Mouse (Mus musculus) intestine, embryonic 14.5 days (tissue): ENCODE measurements around the gene Fance. TPM values are rescaled to one million over a fixed set of nuclear protein-coding genes. Genes with fewer than 3 reads are reported as not detected.
"Not testable (repeated sequence)": the region's sequence is repeated elsewhere in the genome, so short reads cannot be mapped to it uniquely, and the experiment has no call there.

Source experiments
- ATAC-seq: fragments of 200-750 bp; cut with Nextera tagmentation; replicated peaks from 2 replicates; pipeline ENCODE4 v1.8.0; 2017; ENCODE audit warnings: low read depth, moderate number of reproducible peaks, moderate TSS enrichment, moderate library complexity; ENCODE audit not compliant: low FRiP score, low TSS enrichment
- DNase-seq: peaks from one replicate; pipeline ENCODE4 v3.0.0-alpha.2; 2018; ENCODE audit warnings: low spot score
- H3K27ac ChIP-seq: fragments of 300-500 bp; sonication (generic); 2 replicates; pipeline ENCODE4 v1.5.1; 2014; ENCODE audit warnings: low read depth, mild to moderate bottlenecking, control low read depth
- H3K27me3 ChIP-seq: fragments of 300-500 bp; sonication (generic); replicated peaks from 2 replicates; pipeline ENCODE4 v1.6.1; 2014; ENCODE audit warnings: low read length, control low read depth; ENCODE audit not compliant: control insufficient read depth, insufficient read depth
- H3K36me3 ChIP-seq: fragments of 300-500 bp; sonication (generic); 2 replicates; pipeline ENCODE4 v1.6.1; 2014; ENCODE audit warnings: low read length, control low read depth; ENCODE audit not compliant: control insufficient read depth, insufficient read depth
- H3K4me1 ChIP-seq: fragments of 300-500 bp; sonication (generic); replicated peaks from 2 replicates; pipeline ENCODE4 v1.6.1; 2014; ENCODE audit warnings: low read length, control low read depth, mixed read lengths; ENCODE audit not compliant: control insufficient read depth, insufficient read depth
- H3K4me2 ChIP-seq: fragments of 300-500 bp; sonication (generic); 2 replicates; pipeline ENCODE4 v1.6.1; 2014; ENCODE audit warnings: low read length
- H3K4me3 ChIP-seq: fragments of 300-500 bp; sonication (generic); 2 replicates; pipeline ENCODE4 v1.5.1; 2014; ENCODE audit warnings: low read depth, low read length, control low read depth, mixed read lengths
- H3K9ac ChIP-seq: fragments of 300-500 bp; sonication (generic); 2 replicates; pipeline ENCODE4 v1.6.1; 2014; ENCODE audit warnings: mild to moderate bottlenecking, low read length
- H3K9me3 ChIP-seq: fragments of 300-500 bp; sonication (generic); 2 replicates; pipeline ENCODE4 v1.6.1; 2016; ENCODE audit warnings: low read length, control low read depth; ENCODE audit not compliant: control insufficient read depth
- WGBS: fragments of 180-500 bp; shearing (Covaris S2); extraction: QIAGEN DNeasy Blood & Tissue Kit; methylation state at CpG from one replicate; pipeline ENCODE4 v1.1.7; 2014; 5-methylcytosine and 5-hydroxymethylcytosine counted together
- polyA plus RNA-seq: library from polyadenylated mRNA; unstranded; fragments of >200 nt; fragmentation: Nextera tagmentation; extraction: Ambion mirVana; gene quantifications from 2 replicates; pipeline ENCODE4 v1.2.1, GENCODE M21; 2014

The Fance gene
- polyA plus RNA-seq, 1 experiment from 2014 or later: 33.7 TPM

DNA sequence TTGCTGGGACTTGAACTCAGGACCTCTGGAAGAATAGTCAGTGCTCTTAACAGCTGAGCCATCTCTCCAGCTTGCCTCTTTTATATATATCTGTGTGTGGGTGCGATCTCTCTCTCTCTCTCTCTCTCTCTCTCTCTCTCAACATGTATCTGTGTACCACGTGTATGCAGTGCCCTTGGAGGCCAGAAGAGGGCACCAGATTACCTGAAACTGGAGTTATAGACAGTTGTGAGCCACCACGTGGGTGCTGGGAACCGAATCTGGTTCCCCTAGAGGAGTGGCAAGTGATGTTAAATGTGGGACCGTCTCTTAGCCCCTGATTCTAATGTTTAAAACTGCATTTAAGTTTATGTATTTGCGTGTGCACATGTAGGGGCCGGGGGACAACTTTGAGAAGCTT, 11.1 kb downstream of the Fance start:
- H3K36me3 ChIP-seq: peaks cover 46% of the 10 kb centered on the region
- WGBS: 95% methylated on average over 7 of the region's 7 CpGs
- H3K27me3 ChIP-seq, H3K9ac ChIP-seq, H3K9me3 ChIP-seq, H3K4me2 ChIP-seq, ATAC-seq, H3K27ac ChIP-seq, DNase-seq, H3K4me3 ChIP-seq: not testable (repeated sequence)
- H3K4me1 ChIP-seq: peaks cover 12% of the 10 kb centered on the region

DNA sequence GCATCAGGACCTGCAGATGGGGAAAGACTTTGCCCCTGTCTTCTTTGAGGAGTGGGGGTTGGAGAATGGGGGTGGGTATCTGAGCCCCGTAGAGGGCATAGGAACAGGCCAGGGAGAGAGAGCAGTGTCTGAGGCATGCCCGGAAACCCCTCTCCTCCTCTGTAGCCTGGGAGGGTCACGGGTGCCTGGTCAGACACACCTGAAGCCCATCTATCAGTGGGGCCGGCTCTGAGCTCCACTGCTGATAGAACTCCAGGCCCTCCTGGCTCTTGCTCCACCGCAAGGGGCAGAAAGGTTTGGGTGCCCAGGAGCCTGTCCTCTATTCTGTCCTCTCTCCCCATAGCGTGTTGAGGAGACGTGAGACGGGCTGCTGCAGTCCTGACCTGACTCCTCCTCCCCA, 12.4 kb downstream of the Fance start:
- ATAC-seq (no peak), DNase-seq (no peak)
- 83% methylated on average over 7 of the region's 8 CpGs for WGBS
- Histone ChIP-seq H3K9ac (no peak overlapping the region), H3K4me1 (peaks cover 21% of the 10 kb centered on the region), H3K9me3 (no peaks in the 10 kb centered on the region), H3K36me3 (peaks cover 43% of the 10 kb centered on the region), H3K4me3 (no peak overlapping the region), H3K27me3 (no peaks in the 10 kb centered on the region), H3K4me2 (no peak overlapping the region), H3K27ac (no peak overlapping the region)

DNA sequence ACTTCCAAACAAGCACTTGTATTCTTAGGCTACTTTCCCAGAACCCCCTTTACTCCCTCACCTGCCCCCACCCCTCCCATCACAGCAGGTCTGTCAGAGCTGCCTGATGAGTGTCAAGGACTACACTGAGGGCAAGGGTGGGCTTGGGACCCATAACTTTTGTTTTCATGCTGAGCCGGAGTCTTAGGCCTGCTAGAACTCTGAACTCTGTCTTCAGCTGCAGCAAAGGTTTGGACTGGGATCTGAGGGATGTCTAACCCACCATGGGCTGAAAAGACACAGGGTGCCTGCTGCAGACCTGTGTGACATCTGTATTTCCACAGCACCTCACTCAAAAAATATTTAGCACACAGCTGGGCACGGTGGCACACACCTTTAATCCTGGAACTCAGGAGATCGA, 13.6 kb downstream of the Fance start:
- no peak overlapping the region for H3K9ac ChIP-seq

DNA sequence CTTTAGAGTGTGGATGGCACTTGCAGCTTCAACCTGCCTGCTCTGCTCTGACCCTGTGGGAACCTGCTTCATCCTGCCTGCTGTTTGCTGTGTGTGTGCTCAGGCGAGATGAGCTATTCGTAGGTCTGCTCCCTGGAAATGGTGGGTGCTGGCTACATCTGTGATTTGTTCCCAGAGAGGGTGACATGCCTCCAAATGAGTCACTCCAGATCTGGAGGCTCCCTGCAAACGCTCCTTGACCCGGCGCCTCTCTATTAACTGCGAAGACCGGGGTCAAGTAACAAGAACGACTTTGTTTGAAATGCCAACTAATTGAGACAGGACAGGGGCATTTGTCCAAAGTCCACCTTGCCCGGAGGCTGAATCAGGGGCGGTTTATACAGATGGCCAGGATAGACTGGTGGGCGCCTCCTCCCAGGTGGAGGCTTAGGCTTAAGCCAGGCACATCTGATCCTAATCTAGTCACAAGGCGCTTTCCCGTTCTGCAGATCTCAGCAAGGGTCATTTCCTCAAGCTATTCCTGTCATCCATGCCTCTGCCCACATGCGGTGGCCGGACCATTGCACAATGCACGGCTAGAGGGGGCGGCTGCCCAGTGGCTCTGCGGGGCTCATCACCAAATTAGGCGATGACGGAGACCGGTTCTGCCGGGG, 14.5 kb downstream of the Fance start:
- Histone ChIP-seq H3K36me3 (peaks cover 46% of the 10 kb centered on the region), H3K9ac (peak overlapping the region; percentile 55), H3K27ac (peak overlapping the region; percentile 95), H3K27me3 (no peaks in the 10 kb centered on the region), H3K4me1 (peaks cover 30% of the 10 kb centered on the region), H3K4me2 (peak overlapping the region; percentile 64), H3K9me3 (no peaks in the 10 kb centered on the region), H3K4me3 (peak overlapping the region; percentile 98)
- DNase-seq: no peak
- peak; percentile 14 for ATAC-seq
- 3% methylated on average over 22 of the region's 22 CpGs for WGBS

More for the DNA sequence above, 13.6 kb downstream of the Fance start:
- H3K27me3 ChIP-seq: no peaks in the 10 kb centered on the region
- peaks cover 25% of the 10 kb centered on the region for H3K4me1 ChIP-seq
- no peak overlapping the region for H3K4me2 ChIP-seq
- peak overlapping the region; percentile 95 for H3K27ac ChIP-seq
- WGBS: 79% methylated on average over 3 of the region's 3 CpGs
- no peak overlapping the region for H3K4me3 ChIP-seq
- no peak for ATAC-seq
- no peak for DNase-seq
- peaks cover 45% of the 10 kb centered on the region for H3K36me3 ChIP-seq
- no peaks in the 10 kb centered on the region for H3K9me3 ChIP-seq

DNA sequence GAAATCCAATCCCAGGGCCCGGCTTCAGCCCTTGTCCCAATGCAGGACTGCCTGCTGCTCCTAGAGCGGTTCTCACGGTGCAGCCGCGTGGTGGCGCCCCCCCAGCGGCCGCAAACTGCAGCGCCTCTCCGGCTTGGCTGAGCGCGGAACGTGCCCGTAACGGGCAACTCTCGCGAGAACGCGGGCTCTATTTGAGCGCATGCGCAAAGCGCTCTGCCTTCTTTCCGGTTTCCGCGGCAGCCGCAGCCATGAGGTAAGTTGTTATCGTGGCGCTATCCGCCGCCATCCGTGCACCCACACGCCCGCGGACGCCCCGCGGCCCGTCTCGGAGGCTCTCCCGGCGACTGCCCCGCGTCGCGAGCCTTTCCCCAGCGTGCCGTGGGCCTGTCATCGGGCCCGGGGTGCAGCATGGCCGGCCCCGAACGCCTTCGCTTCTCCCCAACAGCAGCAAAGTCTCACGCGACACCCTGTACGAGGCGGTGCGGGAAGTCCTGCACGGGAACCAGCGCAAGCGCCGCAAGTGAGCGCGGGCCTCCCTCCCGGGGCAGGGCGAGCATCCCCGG, 15.1 kb downstream of the Fance start, which contains the start of gene Rpl10a:
Rpl10a (plus strand) TSS at position 106 of the 563 bp plus-strand sequence.
- H3K36me3 ChIP-seq: peaks cover 47% of the 10 kb centered on the region
- peak; percentile 98 for DNase-seq
- peak within 1 kb of the TSS; percentile 100 for H3K9ac ChIP-seq
- peak; percentile 79 for ATAC-seq
- WGBS: under 1% methylated on average over 62 of the region's 67 CpGs
- H3K27ac ChIP-seq: peak within 1 kb of the TSS; percentile 95
- H3K4me2 ChIP-seq: peak within 1 kb of the TSS; percentile 98
- peaks cover 37% of the 10 kb centered on the region for H3K4me1 ChIP-seq
- H3K27me3 ChIP-seq: no peaks in the 10 kb centered on the region
- peak within 1 kb of the TSS; percentile 98 for H3K4me3 ChIP-seq
- no peaks in the 10 kb centered on the region for H3K9me3 ChIP-seq

DNA sequence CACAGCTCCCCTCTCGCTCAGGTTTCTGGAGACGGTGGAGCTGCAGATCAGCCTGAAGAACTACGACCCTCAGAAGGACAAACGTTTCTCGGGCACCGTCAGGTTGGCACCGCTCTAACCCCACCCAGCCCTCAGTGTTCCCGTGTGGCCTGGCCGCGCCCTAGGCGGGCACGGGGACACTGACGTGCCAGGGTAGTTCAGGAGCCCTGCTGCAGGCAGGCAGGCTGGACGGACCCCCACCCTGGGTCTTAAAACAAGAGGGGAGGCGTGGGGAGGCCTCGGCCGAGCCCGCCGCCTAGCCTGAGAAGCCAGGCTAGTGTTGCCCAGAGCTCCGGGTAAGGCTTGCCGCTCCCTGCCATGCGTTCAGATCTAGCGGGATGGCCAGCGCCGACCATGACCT, 15.6 kb downstream of the Fance start:
- H3K4me1 ChIP-seq: peaks cover 40% of the 10 kb centered on the region
- WGBS: under 1% methylated on average over 25 of the region's 25 CpGs
- DNase-seq: peak; percentile 76
- H3K27ac ChIP-seq: peak overlapping the region; percentile 95
- H3K4me2 ChIP-seq: peak overlapping the region; percentile 98
- peak overlapping the region; percentile 100 for H3K9ac ChIP-seq
- no peaks in the 10 kb centered on the region for H3K27me3 ChIP-seq
- ATAC-seq: no peak
- H3K9me3 ChIP-seq: no peaks in the 10 kb centered on the region
- H3K4me3 ChIP-seq: peak overlapping the region; percentile 98
- H3K36me3 ChIP-seq: peaks cover 47% of the 10 kb centered on the region

DNA sequence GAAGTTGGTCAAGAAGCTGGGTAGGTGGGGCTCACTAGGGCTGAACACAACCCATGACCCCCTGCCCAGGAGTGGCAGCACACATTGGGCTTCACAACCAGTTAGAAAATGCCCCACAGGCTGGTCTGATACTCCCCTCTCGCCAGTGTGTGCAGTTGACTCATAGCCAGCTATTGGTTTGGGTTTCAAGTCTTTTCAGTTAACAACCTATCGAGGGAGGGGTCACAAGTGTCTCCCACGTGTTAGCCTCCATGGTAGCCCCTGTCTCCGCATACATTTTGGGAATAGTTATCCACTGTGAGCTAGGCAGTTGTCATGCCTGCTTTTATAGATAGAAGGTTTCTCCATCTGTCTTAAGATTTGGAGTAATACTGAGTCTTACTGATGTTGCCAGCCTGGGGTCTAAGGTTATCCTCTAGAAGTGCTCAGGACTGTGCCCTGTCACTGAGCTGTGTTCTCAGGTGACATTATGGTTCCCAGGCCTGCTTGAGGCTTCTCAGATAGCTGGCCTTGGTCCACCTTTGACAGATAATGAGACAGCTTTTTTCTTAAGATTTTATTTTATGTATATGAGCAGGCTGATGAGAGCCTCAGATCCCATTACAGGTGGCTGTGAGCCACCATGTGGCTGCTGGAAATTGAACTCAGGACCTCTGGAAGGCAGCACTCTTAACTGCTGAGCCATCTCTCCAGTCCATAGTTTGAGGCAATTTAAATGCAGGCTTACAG, 16.3 kb downstream of the Fance start:
- peaks cover 43% of the 10 kb centered on the region for H3K4me1 ChIP-seq
- no peak for ATAC-seq
- WGBS: 8% methylated on average over 4 of the region's 4 CpGs

DNA sequence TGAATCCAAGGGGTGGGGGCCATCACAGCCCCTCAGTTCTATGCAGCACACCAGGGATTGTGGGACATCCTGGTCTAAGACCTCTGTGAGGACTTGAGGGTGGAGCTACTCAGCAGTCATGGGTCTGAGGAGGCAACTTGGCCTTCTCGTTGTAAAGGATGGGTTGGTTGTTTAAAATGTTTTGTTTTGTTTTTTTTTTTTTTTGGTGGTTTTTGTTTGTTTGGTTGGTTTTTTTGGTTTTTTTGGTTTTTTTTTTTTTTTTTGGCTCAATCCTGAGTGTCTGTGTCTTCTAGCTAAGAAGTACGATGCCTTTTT, 16.9 kb downstream of the Fance start:
- Histone ChIP-seq H3K4me2 (peak overlapping the region; percentile 98), H3K4me3 (peak overlapping the region; percentile 98), H3K27ac (peak overlapping the region; percentile 95; the same call in 1 of the 2 replicates), H3K36me3 (peaks cover 55% of the 10 kb centered on the region), H3K9me3 (no peaks in the 10 kb centered on the region), H3K27me3 (no peaks in the 10 kb centered on the region), H3K4me1 (peaks cover 43% of the 10 kb centered on the region), H3K9ac (peak overlapping the region; percentile 100)
- ATAC-seq (no peak), DNase-seq (no peak)
- WGBS: 36% methylated on average over 2 of the region's 2 CpGs

More for the DNA sequence above, 16.3 kb downstream of the Fance start:
- peak overlapping the region; percentile 98 for H3K4me2 ChIP-seq
- peaks cover 50% of the 10 kb centered on the region for H3K36me3 ChIP-seq
- H3K27ac ChIP-seq: peak overlapping the region; percentile 95
- no peaks in the 10 kb centered on the region for H3K27me3 ChIP-seq
- H3K9ac ChIP-seq: peak overlapping the region; percentile 100
- DNase-seq: peak; percentile 70
- H3K9me3 ChIP-seq: no peaks in the 10 kb centered on the region
- H3K4me3 ChIP-seq: peak overlapping the region; percentile 98
